Comparison of ENCODE assay signal across 25 mouse cellular contexts in the genomic region with DNA sequence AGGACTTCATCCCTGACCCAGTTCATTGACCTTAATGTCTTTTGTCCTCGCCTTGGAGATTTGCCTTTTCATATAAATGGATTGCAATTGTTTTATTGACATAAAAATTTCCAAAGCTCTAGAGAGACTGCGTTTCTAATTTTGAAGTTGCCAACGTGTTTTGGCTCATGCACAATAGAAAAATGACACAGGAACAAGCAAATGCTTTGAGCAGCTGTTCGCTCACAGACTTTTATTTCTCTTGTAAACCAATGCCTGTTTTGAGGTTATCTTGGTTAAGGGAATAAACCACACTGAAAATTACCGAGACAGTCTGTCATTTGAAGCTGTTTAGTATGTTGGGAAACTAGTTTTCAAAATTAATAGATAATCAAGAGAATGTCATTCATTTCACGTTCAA.
DNase-seq lines count a peak whose midpoint lies in the region; ATAC-seq and TF ChIP-seq lines count a peak whose summit lies in the region.
"Had no signal": no experiment of that assay in that cellular context is flagged by ENCODE, and none has a peak within 500 bp of the region (broad histone marks: within the 10 kb centered on the region; RNA-seq: fewer than 3 reads in every experiment).

No protein-coding gene starts in this region.

- no peaks in the 10 kb centered on the region for H3K79me2 ChIP-seq in myocyte (ENCODE audit: control insufficient read depth, insufficient read depth)

- no peak overlapping the region for H3K4me2 ChIP-seq in forebrain, embryonic 16.5 days (ENCODE audit: low read length)
- no peak overlapping the region for H3K4me2 ChIP-seq in forebrain, embryonic 13.5 days
- peak overlapping the region; percentile 75 for H3K4me2 ChIP-seq in myocyte (ENCODE audit: low read depth)
- H3K4me2 ChIP-seq: embryonic facial prominence, embryonic 15.5 days; hindbrain, embryonic 15.5 days; limb, embryonic 12.5 days; lung, embryonic 14.5 days; midbrain, embryonic 13.5 days had no signal

- no peak overlapping the region for H3K4me3 ChIP-seq in forebrain, embryonic 16.5 days (replicated peaks; ENCODE audit: low read length)
- no peak overlapping the region for H3K4me3 ChIP-seq in forebrain, embryonic 13.5 days
- H3K4me3 ChIP-seq in myocyte, result no peak overlapping the region
- H3K4me3 ChIP-seq: embryonic facial prominence, embryonic 15.5 days; heart, embryonic 10.5 days; hindbrain, embryonic 15.5 days; limb, embryonic 12.5 days; megakaryocyte, embryonic 14.5 days; midbrain, embryonic 13.5 days had no signal

- no peak overlapping the region for H3K9ac ChIP-seq in forebrain, embryonic 16.5 days (replicated peaks; ENCODE audit: low read depth, low read length)
- H3K9ac ChIP-seq in forebrain, embryonic 13.5 days, result no peak overlapping the region
- H3K9ac ChIP-seq: embryonic facial prominence, embryonic 15.5 days; hindbrain, embryonic 15.5 days; limb, embryonic 12.5 days; liver, embryonic 14.5 days; lung, embryonic 14.5 days; midbrain, embryonic 13.5 days had no signal

- WGBS in forebrain, embryonic 16.5 days, result 47% methylated on average over 6 of the region's 6 CpGs
- WGBS in forebrain, embryonic 13.5 days, result 73% methylated on average over 6 of the region's 6 CpGs

- H3K27me3 ChIP-seq in forebrain, embryonic 16.5 days (replicated peaks; ENCODE audit: control insufficient read depth, insufficient read depth, low read length), result no peaks in the 10 kb centered on the region
- H3K27me3 ChIP-seq in forebrain, embryonic 13.5 days, result no peaks in the 10 kb centered on the region
- H3K27me3 ChIP-seq in myocyte (ENCODE audit: control insufficient read depth, insufficient read depth, insufficient read length), result no peaks in the 10 kb centered on the region
- H3K27me3 ChIP-seq: CH12.LX; embryonic facial prominence, embryonic 15.5 days; hindbrain, embryonic 15.5 days; limb, embryonic 12.5 days; megakaryocyte, embryonic 14.5 days; midbrain, embryonic 13.5 days had no signal

- H3K36me3 ChIP-seq in forebrain, embryonic 16.5 days (ENCODE audit: control insufficient read depth, insufficient read depth), result no peaks in the 10 kb centered on the region
- no peaks in the 10 kb centered on the region for H3K36me3 ChIP-seq in forebrain, embryonic 13.5 days (ENCODE audit: poor library complexity, severe bottlenecking)
- H3K36me3 ChIP-seq in myocyte (ENCODE audit: control insufficient read depth, insufficient read depth), result no peaks in the 10 kb centered on the region
- H3K36me3 ChIP-seq: embryonic facial prominence, embryonic 15.5 days; heart, embryonic 10.5 days; limb, embryonic 12.5 days had no signal

- no peak for TF ChIP-seq POLR2A in myocyte (IDR thresholded peaks at IDR 0.05; ENCODE audit: insufficient read length, low read depth)

- no peak overlapping the region for H3ac ChIP-seq in myocyte (ENCODE audit: control insufficient read depth, insufficient read length)

- 0 out of 2 replicates have a peak, but pooled peaks have one; percentile 28 for ATAC-seq in forebrain, embryonic 16.5 days
- ATAC-seq in forebrain, embryonic 13.5 days, result no peak
- ATAC-seq: midbrain, embryonic 13.5 days had no signal

- peak; percentile 32 to 85 for DNase-seq in layer of hippocampus, adult 18-20 months (ENCODE audit: low spot score in 2 of 2)
- no peak for DNase-seq in layer of hippocampus, postnatal 36 days
- peak; percentile 17 for DNase-seq in Muller cell, postnatal 12 days (ENCODE audit: inconsistent ontology term)
- DNase-seq in right cerebral cortex, adult 18-20 months, result no peak
- DNase-seq: adrenal gland, adult 2 months; cerebellum, adult 2 months; cerebellum, postnatal 36 days; embryo, embryonic 11 days; kidney, adult 2 months; lung, embryonic 14.5 days; right cerebral cortex, postnatal 14 days had no signal

- peaks cover 5% of the 10 kb centered on the region; the same call in 1 of the 2 replicates for H3K4me1 ChIP-seq in forebrain, embryonic 16.5 days (replicated peaks; ENCODE audit: control insufficient read depth, insufficient read depth, low read length)
- H3K4me1 ChIP-seq in forebrain, embryonic 13.5 days, result no peaks in the 10 kb centered on the region
- H3K4me1 ChIP-seq: hindbrain, embryonic 15.5 days; limb, embryonic 12.5 days; midbrain, embryonic 13.5 days had no signal

- no peaks in the 10 kb centered on the region for H3K9me3 ChIP-seq in forebrain, embryonic 16.5 days (ENCODE audit: control insufficient read depth, low read length)
- no peaks in the 10 kb centered on the region for H3K9me3 ChIP-seq in forebrain, embryonic 13.5 days (replicated peaks)
- H3K9me3 ChIP-seq: embryonic facial prominence, embryonic 15.5 days; G1E; heart, embryonic 10.5 days; hindbrain, embryonic 15.5 days; limb, embryonic 12.5 days; megakaryocyte, embryonic 14.5 days; midbrain, embryonic 13.5 days had no signal

- peak overlapping the region; percentile 69 for H3K27ac ChIP-seq in forebrain, embryonic 16.5 days (ENCODE audit: low read length)
- no peak overlapping the region for H3K27ac ChIP-seq in forebrain, embryonic 13.5 days
- H3K27ac ChIP-seq: embryonic facial prominence, embryonic 15.5 days; heart, embryonic 10.5 days; hindbrain, embryonic 15.5 days; kidney, postnatal 0 days; limb, embryonic 12.5 days; liver, embryonic 14.5 days; midbrain, embryonic 13.5 days; stomach, postnatal 0 days had no signal

TF ChIP-seq in myocyte, 11 proteins besides CTCF, POLR2A, EP300 and RAD21:
- TF ChIP-seq REST (IDR thresholded peaks at IDR 0.05; ENCODE audit: insufficient read depth, insufficient read length) (no peak), TCF12 (IDR thresholded peaks at IDR 0.05; ENCODE audit: insufficient read depth, poor library complexity, severe bottlenecking) (peak; percentile 82), USF1 (IDR thresholded peaks at IDR 0.05; ENCODE audit: low read depth) (no peak), MYOG (IDR thresholded peaks at IDR 0.05; ENCODE audit: control insufficient read depth in 1 of 3, insufficient read depth in 1 of 3, insufficient read length in 2 of 3, low read depth in 2 of 3) (peak in 1 of 3 experiments; percentile 96), TCF3 (IDR thresholded peaks at IDR 0.05; ENCODE audit: insufficient read length, low read depth) (no peak), POLR2AphosphoS2 (IDR thresholded peaks at IDR 0.05; ENCODE audit: insufficient read length, low read depth) (no peak), MYOD1 (IDR thresholded peaks at IDR 0.05; ENCODE audit: control insufficient read depth in 1 of 3, insufficient read length in 2 of 3, low read depth in 2 of 3) (peak; percentile 55 to 73 (median 56))
TF ChIP-seq in myocyte: peak in this region for 3.

Comparison
In these comparisons a context has a peak if more than half of its experiments do, and no peak if none do; other contexts are left out.
1. DNase-seq: peak in layer of hippocampus, adult 18-20 months (2 of 2) and Muller cell, postnatal 12 days (single experiment); none in layer of hippocampus, postnatal 36 days (0 of 2) and right cerebral cortex, adult 18-20 months (single experiment).